15 mouse cellular contexts compared by ENCODE assay signal in the genomic region with DNA sequence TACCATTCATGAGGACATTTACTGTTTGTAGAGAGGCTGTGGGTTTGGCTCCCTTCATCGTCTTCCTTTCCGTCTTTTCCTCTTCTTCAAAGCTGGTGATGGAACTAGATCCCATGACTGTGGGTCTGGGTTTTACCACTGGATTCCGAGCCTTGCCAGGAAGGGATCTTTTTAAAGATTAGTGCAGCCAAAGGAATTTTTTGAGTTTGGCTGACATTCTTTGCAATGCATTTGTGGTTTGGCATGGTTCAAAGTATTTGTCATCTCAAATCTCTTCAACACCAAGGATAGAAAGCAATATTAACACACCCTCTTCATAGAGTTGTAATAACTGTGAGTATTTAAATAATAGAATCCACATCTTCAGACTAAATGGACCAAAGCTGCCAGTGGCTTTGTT. TPM values are rescaled to one million over a fixed set of nuclear protein-coding genes. Genes with fewer than 3 reads are reported as not detected.
"Had no signal": no experiment of that assay in that cellular context is flagged by ENCODE, and none has a peak within 500 bp of the region (broad histone marks: within the 10 kb centered on the region; RNA-seq: fewer than 3 reads in every experiment).

No protein-coding gene starts in this region.

- H3K4me3 ChIP-seq: layer of hippocampus, adult 2 months; limb, embryonic 13.5 days; liver, embryonic 15.5 days; lung, embryonic 15.5 days; midbrain, embryonic 15.5 days; neural tube, embryonic 13.5 days had no signal

- H3K4me1 ChIP-seq: liver, embryonic 15.5 days had no signal

- DNase-seq: kidney, adult 8-10 months; kidney, postnatal 25 days; retina, postnatal 1 day; right cerebral cortex, postnatal 4 days; spleen, adult 18-20 months; thymus, adult 18-20 months; thymus, postnatal 14 days had no signal

- ATAC-seq: midbrain, embryonic 15.5 days had no signal

RNA-seq across cellular contexts. Expression of gene Ptprg, which starts 59.8 kb away (rescaled TPM):
- total RNA-seq: megakaryocyte progenitor cell, adult 5-6 weeks; monocyte, adult 5-6 weeks had no signal
